Mouse (Mus musculus) testis, postnatal 10 days (tissue): ENCODE data around the gene Btbd10.
A peak's percentile ranks its signal among the peaks of the same experiment; 100 is the strongest.

ENCODE experiments used
- DNase-seq: peaks from one replicate; pipeline ENCODE4 v3.0.0; 2021; ENCODE audit warnings: low spot score

Gene Btbd10

GRCm38 (mm10) chr7:113294598-113294997 is 74.6 kb downstream of the Btbd10 start:
- DNase-seq, result no peak

GRCm38 (mm10) chr7:113292193-113292592 is 77.0 kb downstream of the Btbd10 start:
- DNase-seq, result no peak

DNA sequence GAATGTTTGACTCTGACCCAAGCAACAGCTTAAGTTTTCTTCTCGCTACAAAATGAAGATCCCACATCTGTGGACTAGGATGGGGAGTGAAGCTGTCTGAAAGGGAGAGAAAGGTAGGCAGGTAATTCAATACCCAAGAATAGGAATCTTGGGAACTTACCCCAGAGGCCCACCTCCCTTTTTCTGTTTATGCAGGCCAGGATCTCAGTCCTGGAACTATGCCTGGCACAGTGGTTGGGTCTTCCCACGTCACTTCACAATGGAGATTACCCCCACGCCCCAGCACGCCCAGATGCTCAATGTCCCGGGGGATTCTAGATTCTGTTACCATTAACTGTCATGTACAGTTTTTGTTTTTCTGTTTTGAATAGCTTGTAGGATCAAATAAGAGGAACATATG is 77.5 kb downstream of the Btbd10 start:
- DNase-seq, result no peak

DNA sequence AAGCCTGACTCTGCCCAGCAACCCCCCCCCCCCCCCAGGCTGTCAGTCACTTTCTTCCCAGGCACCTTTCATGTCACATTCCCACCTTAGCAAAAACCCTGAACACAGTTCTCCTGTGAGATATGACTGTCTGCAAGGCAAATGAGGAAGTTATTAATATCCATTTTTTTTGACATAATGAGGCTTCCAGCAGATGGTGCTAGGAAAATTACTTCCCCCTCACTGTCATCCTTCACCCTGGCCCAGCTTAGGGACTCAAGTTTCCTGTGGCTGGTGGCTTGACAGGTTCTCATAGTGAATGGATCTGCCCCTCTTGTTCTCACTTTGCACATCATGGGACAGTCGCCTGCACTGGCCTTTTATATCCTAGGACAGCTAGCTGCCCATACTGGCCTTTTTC is 80.0 kb downstream of the Btbd10 start:
- no peak for DNase-seq

DNA sequence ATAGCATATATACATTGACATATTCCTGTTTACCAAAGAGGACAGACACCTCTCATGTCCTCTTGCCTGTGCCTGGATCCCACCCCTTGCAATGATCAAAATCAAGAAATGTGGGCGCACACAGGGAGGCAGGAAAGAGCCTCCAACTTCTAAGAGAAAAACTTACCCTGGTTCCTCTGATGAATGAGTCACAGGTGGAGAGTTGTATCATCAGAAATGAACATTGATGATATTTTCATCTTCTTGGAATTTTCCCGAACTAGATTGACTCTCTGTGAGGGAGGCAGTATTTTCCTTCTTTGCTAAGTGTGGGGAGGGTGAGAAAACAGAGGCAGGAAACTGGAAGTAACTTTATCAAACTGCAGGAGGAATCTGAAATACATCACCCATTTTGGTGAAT is 83.8 kb downstream of the Btbd10 start:
- DNase-seq, result no peak

GRCm38 (mm10) chr7:113279246-113279645 is 89.9 kb downstream of the Btbd10 start:
- no peak for DNase-seq

DNA sequence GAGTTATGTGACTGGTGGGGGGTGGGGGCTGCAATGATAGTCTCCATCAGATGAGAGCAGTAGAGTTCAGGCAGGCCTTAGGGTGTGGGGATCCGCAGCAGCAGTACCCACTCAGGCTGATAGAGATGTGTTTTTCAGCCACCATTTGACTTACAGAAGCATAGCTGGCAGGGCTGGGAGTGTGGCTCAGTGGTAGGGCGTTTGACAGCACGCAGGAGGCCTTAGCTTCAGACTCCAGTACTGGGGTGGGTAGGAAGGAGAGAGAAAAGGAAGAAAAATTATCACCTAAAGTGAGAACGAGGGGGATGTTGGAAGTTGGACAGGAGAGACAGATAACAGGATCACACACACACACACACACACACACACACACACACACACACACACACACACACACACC is 90.7 kb downstream of the Btbd10 start:
- no peak for DNase-seq

DNA sequence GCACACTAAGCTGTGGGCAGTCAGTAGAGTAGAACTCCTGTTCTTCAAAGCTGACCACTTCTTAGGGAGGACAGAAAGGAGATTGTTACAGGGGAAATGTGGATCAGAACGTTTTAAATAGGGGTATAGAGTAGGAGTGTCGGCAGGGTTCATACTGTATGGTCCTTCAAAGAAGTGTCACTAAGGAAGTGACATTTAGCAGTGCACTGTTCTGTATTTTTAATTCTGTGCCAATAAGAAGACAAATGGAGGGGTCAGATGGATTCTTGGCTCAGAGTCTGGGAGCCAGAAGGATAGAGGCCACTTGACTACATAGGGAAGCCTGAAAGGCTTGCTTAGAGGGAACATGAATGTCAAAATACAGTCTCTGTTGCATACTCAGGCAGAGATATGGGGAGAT is 91.9 kb downstream of the Btbd10 start:
- DNase-seq, result no peak

DNA sequence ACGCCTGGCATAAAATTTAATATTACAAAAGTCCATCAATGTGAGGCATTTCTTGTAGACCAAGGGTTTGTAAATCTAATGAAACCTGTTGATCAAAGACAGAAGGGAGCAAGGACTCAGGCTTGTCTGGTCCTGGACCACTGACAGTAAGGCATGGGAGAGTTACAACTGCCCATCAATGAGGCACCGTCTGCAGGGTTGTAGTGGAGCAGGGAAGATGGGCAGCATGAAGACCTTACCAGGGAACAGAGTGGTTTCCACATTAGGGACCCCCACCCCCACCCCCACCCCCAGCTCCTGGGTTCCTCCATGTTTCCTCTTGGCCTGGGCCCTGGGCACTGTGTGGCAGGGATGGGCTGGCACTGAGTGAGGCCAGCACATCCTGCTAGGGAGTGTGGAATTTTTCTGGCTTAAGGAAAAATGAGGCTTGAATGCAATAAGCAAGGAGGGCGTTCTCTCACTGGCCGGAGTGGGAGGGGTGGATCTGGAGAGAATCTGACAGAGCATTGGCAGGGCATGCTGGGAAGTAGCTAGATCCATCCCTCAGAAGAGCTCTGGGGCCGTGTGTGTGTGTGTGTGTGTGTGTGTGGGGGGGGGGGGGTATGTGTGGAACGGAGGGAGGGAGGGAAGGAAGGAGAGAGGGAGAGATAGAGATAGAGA is 96.7 kb downstream of the Btbd10 start:
- DNase-seq, result no peak

GRCm38 (mm10) chr7:113270991-113271390 is 98.2 kb downstream of the Btbd10 start:
- DNase-seq, result no peak

GRCm38 (mm10) chr7:113270551-113270950 is 98.6 kb downstream of the Btbd10 start:
- peak; percentile 54 for DNase-seq

DNA sequence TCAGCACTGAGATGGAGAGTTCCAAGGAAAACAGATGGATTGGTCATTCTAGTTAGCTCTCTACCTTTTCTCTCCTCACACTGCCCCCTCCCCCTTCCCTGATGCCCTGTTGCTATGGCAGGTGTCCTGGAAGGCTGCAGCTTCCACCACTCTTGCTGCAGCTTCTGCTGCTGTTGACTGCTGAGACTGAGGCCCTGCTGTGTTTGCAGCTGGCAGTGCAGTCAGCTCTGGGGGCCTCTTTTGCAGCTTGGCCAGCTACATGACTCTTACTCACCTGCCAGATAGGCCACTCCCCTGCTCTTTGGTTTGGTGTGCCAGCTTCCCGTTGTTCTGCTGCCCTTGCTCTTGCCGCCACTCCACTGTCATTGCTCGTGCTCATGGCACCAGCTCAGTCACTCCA is 99.3 kb downstream of the Btbd10 start:
- DNase-seq, result no peak

GRCm38 (mm10) chr7:113269081-113269480 is 100.1 kb downstream of the Btbd10 start:
- no peak for DNase-seq

DNA sequence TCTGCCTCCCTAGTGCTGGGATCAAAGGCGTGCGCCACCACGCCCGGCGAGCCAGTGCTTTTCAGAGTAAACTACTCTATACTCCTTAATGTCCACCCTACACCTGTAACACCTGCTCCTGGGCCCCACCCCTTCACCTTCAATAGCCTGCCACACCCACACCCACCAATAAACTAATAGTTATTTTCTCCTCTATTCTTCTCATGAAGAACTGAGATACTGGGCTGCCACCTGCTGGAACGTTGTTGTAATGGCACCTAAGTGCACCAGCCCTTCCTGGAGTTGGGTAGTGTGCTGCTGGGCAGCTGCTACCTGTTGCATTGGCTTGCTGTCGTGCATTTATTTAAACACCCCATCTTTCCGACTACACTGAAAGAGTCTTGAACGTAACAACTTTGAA is 100.9 kb downstream of the Btbd10 start:
- peak; percentile 82 for DNase-seq
